Mouse (Mus musculus): ENCODE data around the gene Mbtps1.

- TF ChIP-seq GATA1 (IDR thresholded peaks at IDR 0.05; ENCODE audit: borderline replicate concordance, low read length) (no peak), FLI1 (IDR thresholded peaks at IDR 0.05; ENCODE audit: low read length) (no peak)
Measured at GRCm38 (mm10) chr8:119516674-119517073, 41.9 kb downstream of the Mbtps1 start.

Data from megakaryocyte, embryonic 14.5 days (primary cell).